Mouse (Mus musculus) forebrain, embryonic 12.5 days (tissue): Measurements from ENCODE around the gene Chrna10. TPM values are rescaled to one million over a fixed set of nuclear protein-coding genes. Genes with fewer than 3 reads are reported as not detected.
A peak's percentile ranks its signal among the peaks of the same experiment; 100 is the strongest.

Experiments used
- ATAC-seq: fragments of 200-750 bp; cut with Nextera tagmentation; 2 replicates; pipeline ENCODE4 v1.8.0; 2017; ENCODE audit warnings: moderate TSS enrichment; ENCODE audit not compliant: low FRiP score
- H3K27ac ChIP-seq: fragments of 300-500 bp; sonication (generic); 2 replicates; pipeline ENCODE4 v1.5.1; 2016; ENCODE audit warnings: mild to moderate bottlenecking
- H3K27me3 ChIP-seq: fragments of 300-500 bp; sonication (generic); 2 replicates; pipeline ENCODE4 v1.6.1; 2016; ENCODE audit warnings: mild to moderate bottlenecking
- H3K36me3 ChIP-seq: fragments of 300-500 bp; sonication (generic); replicated peaks from 2 replicates; pipeline ENCODE4 v1.6.1; 2016; ENCODE audit warnings: mild to moderate bottlenecking
- H3K4me1 ChIP-seq: fragments of 300-500 bp; sonication (generic); 2 replicates; pipeline ENCODE4 v1.6.1; 2016
- H3K4me2 ChIP-seq: fragments of 300-500 bp; sonication (generic); 2 replicates; pipeline ENCODE4 v1.6.1; 2016; ENCODE audit warnings: mild to moderate bottlenecking, moderate library complexity
- H3K4me3 ChIP-seq: fragments of 300-500 bp; sonication (generic); replicated peaks from 2 replicates; pipeline ENCODE4 v1.5.1; 2016; ENCODE audit warnings: mild to moderate bottlenecking
- H3K9ac ChIP-seq: fragments of 300-500 bp; sonication (generic); 2 replicates; pipeline ENCODE4 v1.6.1; 2016; ENCODE audit warnings: mild to moderate bottlenecking
- H3K9me3 ChIP-seq: fragments of 300-500 bp; sonication (generic); 2 replicates; pipeline ENCODE4 v1.6.1; 2016
- WGBS: fragments of 180-500 bp; shearing (Covaris S2); methylation state at CpG from one replicate; pipeline ENCODE4 v1.1.7; 2016; 5-methylcytosine and 5-hydroxymethylcytosine counted together
- polyA plus RNA-seq: library from polyadenylated mRNA; unstranded; fragments of >200 nt; fragmentation: Nextera tagmentation; extraction: Ambion mirVana; gene quantifications from 2 replicates; pipeline ENCODE4 v1.2.1, GENCODE M21; 2016

Gene Chrna10
- polyA plus RNA-seq, result not detected in 2 replicates

DNA sequence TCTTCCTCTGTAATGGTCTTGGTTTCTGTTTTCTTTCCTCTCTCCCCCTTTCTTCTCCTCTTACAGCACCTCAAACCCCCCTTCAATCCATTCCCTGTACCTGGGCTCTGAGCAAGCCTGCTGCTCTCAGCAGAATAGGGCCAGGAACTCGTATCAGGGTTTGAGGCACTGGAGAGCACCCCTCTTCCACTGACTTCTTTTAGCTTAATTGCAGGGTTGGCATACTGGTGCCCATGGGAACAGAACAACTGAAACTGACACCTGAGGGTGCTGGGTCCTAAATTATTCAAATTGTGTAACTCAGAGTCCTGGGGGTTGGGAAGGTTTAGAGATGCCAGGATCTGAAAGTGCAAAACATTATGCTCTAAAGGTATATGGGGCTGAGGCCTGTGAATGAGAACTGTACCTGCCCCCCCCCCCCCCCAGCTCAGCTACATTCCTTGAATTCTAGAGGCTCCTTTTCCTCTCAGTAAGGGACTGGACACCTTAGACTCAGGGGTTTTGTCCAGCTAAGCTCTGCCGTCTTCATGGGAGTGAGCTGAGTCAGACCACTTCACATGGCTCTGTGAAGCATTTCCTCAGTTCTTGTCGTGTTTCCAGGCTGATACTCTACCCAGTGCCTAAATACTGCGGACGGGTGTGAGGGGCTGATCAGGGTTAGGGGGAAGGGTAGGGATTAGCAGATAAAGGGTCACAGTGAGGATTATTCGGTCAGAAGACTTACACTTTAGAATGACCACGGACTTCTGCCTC lies at the start of gene Chrna10:
TSS of gene Chrna10 (minus strand) at position 250 of the 753 bp plus-strand sequence.
- Histone ChIP-seq H3K27me3 (no peaks in the 10 kb centered on the region), H3K4me2 (no peak within 1 kb of the TSS), H3K9ac (no peak within 1 kb of the TSS), H3K27ac (no peak within 1 kb of the TSS), H3K9me3 (no peaks in the 10 kb centered on the region), H3K36me3 (peaks cover 31% of the 10 kb centered on the region), H3K4me1 (no peaks in the 10 kb centered on the region), H3K4me3 (no peak within 1 kb of the TSS)
- WGBS, result 54% methylated on average over 7 of the region's 7 CpGs
- no peak for ATAC-seq

DNA sequence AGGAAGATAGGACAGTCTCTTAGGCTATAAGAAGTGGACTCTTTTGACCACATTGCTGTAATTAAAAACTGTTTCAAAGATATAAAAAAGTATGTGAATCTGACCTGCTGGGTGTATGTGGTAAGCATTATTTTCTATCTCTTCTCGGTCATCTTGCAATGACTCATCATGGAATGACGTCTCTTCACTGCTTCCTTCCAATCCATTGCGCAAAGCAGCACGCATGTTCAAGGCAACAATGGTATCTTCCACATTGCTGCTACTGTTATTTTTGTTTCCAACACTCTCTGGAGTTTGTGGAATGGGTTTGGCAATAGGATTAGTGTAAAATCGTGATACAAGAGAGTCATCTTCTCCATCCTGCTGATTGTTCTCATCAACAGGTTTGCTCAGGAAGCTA lies 37.1 kb upstream of the Chrna10 start:
- Histone ChIP-seq H3K9me3 (no peaks in the 10 kb centered on the region), H3K27me3 (no peaks in the 10 kb centered on the region), H3K4me3 (no peak overlapping the region), H3K4me2 (no peak overlapping the region), H3K36me3 (peaks cover 64% of the 10 kb centered on the region), H3K9ac (no peak overlapping the region), H3K4me1 (no peaks in the 10 kb centered on the region), H3K27ac (no peak overlapping the region)
- no peak for ATAC-seq
- WGBS, result 91% methylated on average over 5 of the region's 5 CpGs

DNA sequence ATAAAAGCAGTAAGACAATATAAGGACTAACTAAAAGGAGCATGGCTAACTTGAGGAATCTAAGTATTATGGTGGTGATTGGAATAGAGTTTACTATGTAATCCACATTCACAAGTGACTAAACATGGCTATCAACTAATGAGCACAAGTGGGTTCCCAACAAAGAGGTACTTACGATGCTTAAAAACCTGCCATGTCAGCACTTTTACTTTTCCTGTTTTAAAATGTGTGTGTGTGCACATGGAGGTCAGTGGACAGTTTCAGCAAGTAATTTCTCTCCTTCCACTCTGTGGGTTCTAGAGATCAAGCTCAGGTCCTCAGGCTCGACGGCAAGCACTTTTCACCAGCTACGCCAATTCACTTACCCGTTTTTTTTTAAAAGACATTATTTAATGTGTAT lies 21.3 kb upstream of the Chrna10 start:
- Histone ChIP-seq H3K9me3 (no peaks in the 10 kb centered on the region), H3K36me3 (peaks cover 69% of the 10 kb centered on the region), H3K27ac (no peak overlapping the region), H3K4me1 (no peaks in the 10 kb centered on the region), H3K9ac (no peak overlapping the region), H3K4me2 (no peak overlapping the region), H3K4me3 (no peak overlapping the region), H3K27me3 (no peaks in the 10 kb centered on the region)
- WGBS, result 97% methylated on average over 5 of the region's 5 CpGs
- ATAC-seq, result no peak

DNA sequence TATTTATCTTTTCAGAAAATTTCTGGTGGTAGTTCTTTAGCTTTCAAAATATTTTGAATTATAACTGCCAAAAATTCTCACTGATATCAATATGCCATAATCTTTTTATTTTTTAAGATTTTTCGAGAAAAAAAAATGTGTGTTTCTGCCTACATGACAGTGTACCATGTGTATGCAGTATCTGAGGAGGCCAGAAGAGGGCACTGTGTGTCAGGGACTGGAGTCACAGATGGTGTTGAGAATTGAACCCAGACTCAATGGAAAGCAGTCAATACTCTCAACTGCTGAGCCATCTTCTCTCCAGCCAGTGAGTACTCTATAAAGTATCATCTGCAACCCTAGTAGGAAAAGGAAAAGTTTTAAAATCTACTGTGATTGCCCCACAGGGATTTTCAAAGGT lies 20.8 kb upstream of the Chrna10 start:
- peaks cover 70% of the 10 kb centered on the region for H3K36me3 ChIP-seq
- 83% methylated on average over 1 of the region's 1 CpGs for WGBS

DNA sequence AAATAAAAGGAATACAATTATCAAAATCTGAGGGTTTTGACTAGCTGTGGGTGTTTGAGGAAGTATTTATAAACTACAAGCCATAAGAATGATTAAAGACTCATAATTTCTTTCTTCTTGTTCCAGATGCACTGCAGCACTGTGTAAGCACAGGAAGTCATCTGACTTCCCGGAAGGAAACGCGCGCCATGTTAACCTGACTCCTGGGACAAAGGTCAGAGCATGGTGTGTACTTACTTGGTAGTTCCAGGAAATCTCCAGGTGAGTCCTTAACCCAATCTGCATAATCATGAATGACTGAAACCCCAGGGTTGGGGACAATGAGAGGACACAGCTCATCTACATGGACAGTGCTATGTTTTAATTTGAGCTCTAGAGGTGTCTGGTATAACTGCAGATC lies 15.8 kb upstream of the Chrna10 start:
- H3K9me3 ChIP-seq, result no peaks in the 10 kb centered on the region
- WGBS, result 94% methylated on average over 4 of the region's 4 CpGs
- no peak for ATAC-seq
- no peak overlapping the region for H3K4me3 ChIP-seq
- no peak overlapping the region for H3K27ac ChIP-seq
- peaks cover 81% of the 10 kb centered on the region for H3K36me3 ChIP-seq
- H3K27me3 ChIP-seq, result no peaks in the 10 kb centered on the region
- no peak overlapping the region for H3K4me2 ChIP-seq
- no peaks in the 10 kb centered on the region for H3K4me1 ChIP-seq
- no peak overlapping the region for H3K9ac ChIP-seq

More for the DNA sequence above, 20.8 kb upstream of the Chrna10 start:
- no peaks in the 10 kb centered on the region for H3K4me1 ChIP-seq
- no peak overlapping the region for H3K9ac ChIP-seq
- H3K4me2 ChIP-seq, result no peak overlapping the region
- H3K9me3 ChIP-seq, result no peaks in the 10 kb centered on the region
- H3K4me3 ChIP-seq, result no peak overlapping the region
- no peaks in the 10 kb centered on the region for H3K27me3 ChIP-seq
- no peak overlapping the region for H3K27ac ChIP-seq
- ATAC-seq, result no peak

DNA sequence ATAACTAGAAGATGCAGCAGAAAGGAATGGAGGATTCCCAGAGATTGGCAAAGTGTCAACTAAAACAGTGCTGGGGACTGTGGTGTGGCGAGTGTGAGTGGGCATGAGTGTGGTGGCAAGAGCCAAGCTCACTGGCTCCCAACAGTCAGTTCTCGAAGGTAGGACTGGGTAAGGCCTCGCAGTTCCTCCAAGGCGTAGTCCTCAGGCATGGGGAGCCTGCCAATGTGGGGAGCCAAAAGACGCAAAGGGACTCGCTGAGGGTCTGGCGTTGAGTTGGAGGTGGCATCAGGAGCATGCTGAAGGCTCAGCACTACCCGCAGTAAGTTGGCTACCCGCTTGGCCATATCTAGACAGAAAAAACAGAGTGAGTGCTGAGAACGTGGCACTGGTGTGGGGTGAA lies 3.7 kb upstream of the Chrna10 start:
- ATAC-seq, result no peak
- Histone ChIP-seq H3K36me3 (peaks cover 67% of the 10 kb centered on the region), H3K4me1 (no peaks in the 10 kb centered on the region), H3K27ac (no peak overlapping the region), H3K9ac (no peak overlapping the region), H3K9me3 (no peaks in the 10 kb centered on the region), H3K27me3 (no peaks in the 10 kb centered on the region), H3K4me3 (no peak overlapping the region), H3K4me2 (no peak overlapping the region)
- WGBS, result 96% methylated on average over 10 of the region's 10 CpGs

DNA sequence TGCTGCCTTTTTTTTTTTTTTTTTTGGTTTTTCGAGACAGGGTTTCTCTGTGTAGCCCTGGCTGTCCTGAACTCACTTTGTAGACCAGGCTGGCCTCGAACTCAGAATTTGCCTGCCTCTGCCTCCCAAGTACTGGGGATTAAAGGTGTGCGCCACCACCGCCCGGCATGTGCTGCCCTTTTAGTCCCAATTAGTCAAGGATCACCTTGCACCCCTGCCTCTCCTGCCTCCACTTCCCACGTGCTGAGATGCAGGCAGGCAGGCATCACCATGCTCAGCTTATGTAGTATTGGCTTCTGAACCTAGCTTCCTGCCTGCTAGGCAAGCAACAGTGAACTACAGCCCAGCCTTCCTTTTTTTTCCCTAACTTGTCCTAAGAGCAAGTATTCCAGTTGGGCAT lies 754 bp upstream of the Chrna10 start:
- WGBS, result 74% methylated on average over 6 of the region's 6 CpGs
- H3K27ac ChIP-seq, result no peak overlapping the region
- no peak for ATAC-seq

DNA sequence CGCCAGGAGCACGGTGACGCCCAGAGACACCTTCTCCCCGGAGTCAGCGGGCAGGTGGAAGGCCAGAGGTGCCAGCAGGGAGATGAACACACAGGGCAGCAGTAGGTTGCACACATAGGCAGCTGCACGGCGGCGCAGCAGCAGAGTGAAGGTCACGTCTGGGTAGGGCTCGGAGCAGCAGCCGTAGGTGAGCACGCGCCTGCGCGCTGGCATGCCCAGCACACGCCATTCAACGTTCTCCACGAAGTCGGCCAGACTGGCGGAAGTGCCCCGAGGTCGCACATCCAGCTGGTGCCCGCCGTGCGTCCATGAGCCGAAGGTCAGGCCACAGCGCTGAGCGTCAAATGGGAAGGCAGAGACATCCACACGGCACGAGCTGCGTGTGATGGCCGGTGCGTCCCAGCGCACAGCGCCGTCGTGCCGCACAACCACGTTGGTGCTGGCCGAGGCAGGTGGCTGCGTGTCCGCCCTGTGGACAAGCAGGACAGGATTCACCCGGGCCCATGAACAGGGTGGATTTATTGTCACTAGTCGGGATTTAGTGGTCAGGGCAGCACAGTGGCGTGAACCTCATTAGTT lies 3.4 kb downstream of the Chrna10 start:
- Histone ChIP-seq H3K9me3 (no peaks in the 10 kb centered on the region), H3K4me2 (no peak overlapping the region), H3K9ac (no peak overlapping the region), H3K4me1 (no peaks in the 10 kb centered on the region), H3K27me3 (no peaks in the 10 kb centered on the region), H3K27ac (no peak overlapping the region), H3K36me3 (no peaks in the 10 kb centered on the region; the same call in 1 of the 2 replicates), H3K4me3 (no peak overlapping the region)
- no peak for ATAC-seq
- 84% methylated on average over 45 of the region's 45 CpGs for WGBS

More for the DNA sequence above, 754 bp upstream of the Chrna10 start:
- H3K9ac ChIP-seq, result no peak overlapping the region
- no peaks in the 10 kb centered on the region for H3K9me3 ChIP-seq
- no peak overlapping the region for H3K4me2 ChIP-seq
- H3K4me3 ChIP-seq, result no peak overlapping the region
- no peaks in the 10 kb centered on the region for H3K27me3 ChIP-seq
- peaks cover 37% of the 10 kb centered on the region for H3K36me3 ChIP-seq
- H3K4me1 ChIP-seq, result no peaks in the 10 kb centered on the region

DNA sequence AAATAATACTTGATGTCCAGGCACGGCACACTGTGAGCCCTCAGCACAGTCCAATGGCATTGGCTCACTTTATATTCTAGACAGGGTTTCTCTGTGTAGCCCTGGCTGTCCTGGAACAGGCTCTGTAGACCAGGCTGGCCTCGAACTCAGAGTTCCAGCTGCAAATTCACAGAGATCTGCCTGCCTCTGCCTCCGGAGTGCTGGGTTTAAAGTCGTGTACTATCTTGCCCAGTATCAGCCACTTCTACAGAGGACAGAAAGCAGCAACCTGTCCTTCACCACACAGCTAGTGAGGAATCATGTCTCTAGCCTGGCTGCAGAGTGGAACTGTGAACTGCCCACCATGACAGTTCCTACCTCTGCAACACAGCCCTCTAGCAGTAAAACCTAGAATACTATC lies 6.9 kb downstream of the Chrna10 start:
- WGBS, result 90% methylated on average over 4 of the region's 4 CpGs
- H3K9me3 ChIP-seq, result no peaks in the 10 kb centered on the region
- no peak overlapping the region for H3K9ac ChIP-seq
- no peak for ATAC-seq
- no peak overlapping the region for H3K4me3 ChIP-seq
- peaks cover 7% of the 10 kb centered on the region for H3K4me1 ChIP-seq
- H3K27ac ChIP-seq, result no peak overlapping the region
- no peaks in the 10 kb centered on the region; the same call in 1 of the 2 replicates for H3K27me3 ChIP-seq
- no peaks in the 10 kb centered on the region for H3K36me3 ChIP-seq
- H3K4me2 ChIP-seq, result no peak overlapping the region

DNA sequence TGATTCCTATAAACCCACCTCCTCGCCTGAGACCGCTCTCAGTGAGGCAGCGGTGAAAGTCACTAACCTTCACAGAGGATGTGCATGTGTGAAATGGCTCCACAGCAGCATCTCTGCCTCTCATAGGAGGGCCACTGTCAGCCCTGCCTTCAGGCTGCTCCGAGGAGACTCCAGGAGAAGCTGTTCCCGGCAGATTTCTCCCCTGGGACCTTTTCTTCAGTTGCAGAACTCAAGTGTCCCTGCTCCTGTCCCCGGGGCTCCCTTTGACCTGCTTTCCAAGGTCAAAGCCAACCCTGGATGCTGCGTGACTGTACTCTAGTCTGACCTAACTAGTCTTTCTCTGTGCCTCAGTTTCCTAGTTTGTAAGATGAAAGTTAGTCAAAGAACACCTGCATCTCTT lies 7.5 kb downstream of the Chrna10 start, which contains the start of gene Art5:
TSS of gene Art5 (minus strand) at position 319 of the 400 bp plus-strand sequence.
- no peak within 1 kb of the TSS for H3K4me3 ChIP-seq
- no peak within 1 kb of the TSS for H3K27ac ChIP-seq
- no peak for ATAC-seq
- no peaks in the 10 kb centered on the region; the same call in 1 of the 2 replicates for H3K27me3 ChIP-seq
- H3K4me2 ChIP-seq, result no peak within 1 kb of the TSS
- H3K4me1 ChIP-seq, result peaks cover 7% of the 10 kb centered on the region
- H3K9ac ChIP-seq, result no peak within 1 kb of the TSS
- no peaks in the 10 kb centered on the region for H3K36me3 ChIP-seq
- H3K9me3 ChIP-seq, result no peaks in the 10 kb centered on the region
- 85% methylated on average over 7 of the region's 7 CpGs for WGBS

DNA sequence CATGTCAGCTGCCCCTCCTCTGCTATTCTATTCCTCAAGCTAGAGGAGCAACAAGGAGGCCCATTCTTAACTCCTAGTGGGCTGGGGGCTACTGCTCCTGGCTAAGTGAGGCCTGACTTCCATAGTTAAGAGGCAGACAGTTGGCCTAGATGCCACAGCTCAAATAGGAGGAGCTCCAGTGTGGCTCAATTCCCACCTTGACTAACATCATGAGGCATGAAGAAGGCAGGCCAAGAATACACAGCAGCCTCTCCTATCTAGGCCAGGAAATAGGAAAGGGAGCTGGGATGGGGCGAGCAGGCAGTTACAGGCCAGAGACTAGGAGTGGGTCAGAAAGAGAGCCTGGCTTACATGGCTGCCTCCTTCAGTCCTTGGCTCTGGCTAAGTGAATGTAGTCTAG lies 8.4 kb downstream of the Chrna10 start:
- H3K4me3 ChIP-seq, result no peak overlapping the region
- peaks cover 7% of the 10 kb centered on the region for H3K4me1 ChIP-seq
- no peaks in the 10 kb centered on the region for H3K36me3 ChIP-seq
- no peak overlapping the region for H3K4me2 ChIP-seq
- WGBS, result 86% methylated on average over 1 of the region's 1 CpGs
- no peak overlapping the region for H3K27ac ChIP-seq
- H3K9me3 ChIP-seq, result no peaks in the 10 kb centered on the region
- no peaks in the 10 kb centered on the region; the same call in 1 of the 2 replicates for H3K27me3 ChIP-seq
- ATAC-seq, result no peak
- H3K9ac ChIP-seq, result no peak overlapping the region

DNA sequence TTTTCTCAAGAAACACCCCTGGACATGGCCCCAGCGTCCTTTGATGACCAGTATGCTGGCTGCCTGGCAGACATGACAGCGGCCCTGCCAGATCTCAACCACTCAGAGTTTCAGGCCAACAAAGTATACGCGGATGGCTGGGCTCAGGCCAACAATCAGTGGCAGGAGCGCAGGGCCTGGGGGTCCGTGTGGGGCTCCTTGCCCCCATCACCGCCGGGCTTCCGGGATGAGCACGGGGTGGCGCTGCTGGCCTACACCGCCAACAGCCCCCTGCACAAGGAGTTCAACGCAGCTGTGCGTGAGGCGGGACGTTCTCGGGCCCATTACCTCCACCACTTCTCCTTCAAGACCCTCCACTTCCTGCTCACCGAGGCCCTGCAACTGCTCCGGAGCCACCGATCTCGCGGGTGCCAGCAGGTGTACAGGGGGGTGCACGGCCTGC lies 9.9 kb downstream of the Chrna10 start:
- H3K27ac ChIP-seq, result no peak overlapping the region
- no peaks in the 10 kb centered on the region for H3K9me3 ChIP-seq
- peak overlapping the region; percentile 23 for H3K4me3 ChIP-seq
- ATAC-seq, result 0 out of 2 replicates have a peak, but pooled peaks have one; percentile 44
- no peaks in the 10 kb centered on the region for H3K36me3 ChIP-seq
- no peaks in the 10 kb centered on the region; the same call in 1 of the 2 replicates for H3K27me3 ChIP-seq
- peak overlapping the region; percentile 29; the same call in 1 of the 2 replicates for H3K9ac ChIP-seq
- WGBS, result 15% methylated on average over 23 of the region's 23 CpGs
- H3K4me2 ChIP-seq, result peak overlapping the region; percentile 52
- H3K4me1 ChIP-seq, result peaks cover 7% of the 10 kb centered on the region
